Mouse (Mus musculus) cerebellum, postnatal 14 days (tissue): ENCODE measurements around the gene Ick.
"Not testable (repeated sequence)": the region's sequence is repeated elsewhere in the genome, so short reads cannot be mapped to it uniquely, and the experiment has no call there.

Experiments
- DNase-seq, 2 experiments: peaks; one replicate each; pipeline ENCODE4 v3.0.0; 2021; ENCODE audit warnings: mixed read lengths in 2 of 2

Ick gene

DNA sequence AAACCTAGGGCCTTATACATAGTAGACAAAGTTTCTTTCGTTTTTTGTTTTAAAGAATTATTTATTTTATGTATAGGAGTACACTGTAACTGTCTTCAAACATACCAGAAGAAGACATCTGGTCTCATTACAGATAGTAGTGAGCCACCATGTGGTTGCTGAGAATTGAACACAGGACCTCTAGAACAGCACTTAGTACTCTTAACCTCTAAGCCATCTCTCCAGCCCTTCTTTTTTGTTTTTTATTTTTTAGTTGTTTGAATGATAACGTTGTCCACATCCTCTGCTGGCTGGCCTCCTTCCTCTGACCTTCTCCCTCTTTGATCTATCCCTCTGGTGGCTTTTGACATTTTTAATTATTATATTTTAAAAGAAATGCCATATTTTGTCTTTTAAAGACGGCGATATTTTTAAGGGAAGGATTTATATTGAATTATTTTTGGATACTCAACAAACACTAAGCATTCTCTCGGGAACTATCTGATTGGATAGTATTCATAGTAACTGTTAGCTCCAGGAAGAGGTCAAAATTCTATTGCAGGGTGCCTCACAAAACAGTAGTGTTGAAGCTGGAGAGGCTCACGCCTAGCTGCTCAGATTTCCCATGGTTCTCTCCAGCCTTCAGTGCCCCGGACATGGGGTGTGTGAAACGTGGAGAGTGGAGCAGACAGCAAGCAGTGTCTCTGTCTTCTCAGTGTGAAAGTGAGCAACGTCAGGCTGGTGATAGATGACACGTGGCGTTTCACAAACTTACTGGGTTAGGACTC, 45.4 kb downstream of the Ick start:
- DNase-seq = no peak

- DNase-seq = no peak
Measured at GRCm38 (mm10) chr9:78157221-78157620, 48.2 kb downstream of the Ick start.

- no peak for DNase-seq
Measured at GRCm38 (mm10) chr9:78163291-78163690, 54.3 kb downstream of the Ick start.

GRCm38 (mm10) chr9:78164741-78165140, 55.7 kb downstream of the Ick start:
- no peak for DNase-seq

- DNase-seq = no peak
Measured at GRCm38 (mm10) chr9:78165454-78165853, 56.5 kb downstream of the Ick start.

GRCm38 (mm10) chr9:78166694-78167452, 57.9 kb downstream of the Ick start:
- no peak for DNase-seq

DNA sequence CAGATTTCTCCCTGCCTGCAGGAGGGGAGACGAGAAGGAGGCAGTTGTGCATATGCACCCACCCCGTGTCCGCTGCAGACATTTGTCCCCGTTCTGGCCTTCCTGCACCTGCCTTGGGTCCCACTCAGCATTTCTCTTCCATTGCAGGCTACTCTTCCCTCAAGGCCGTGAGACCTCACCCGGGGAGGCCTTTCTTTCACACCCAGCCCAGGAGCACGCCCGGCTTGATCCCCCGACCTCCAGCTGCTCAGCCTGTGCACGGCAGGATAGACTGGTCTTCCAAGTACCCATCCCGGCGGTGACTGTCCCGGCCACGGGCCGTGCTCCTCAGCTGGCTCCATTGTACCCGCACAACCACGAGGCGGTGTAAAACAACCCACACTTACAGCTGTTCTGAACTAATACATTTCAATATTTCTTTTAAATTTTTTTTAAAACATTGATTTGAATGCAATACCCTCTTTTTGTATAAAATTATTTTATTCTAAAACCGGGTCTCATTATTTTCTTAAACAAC, 58.5 kb downstream of the Ick start:
- no peak for DNase-seq

DNA sequence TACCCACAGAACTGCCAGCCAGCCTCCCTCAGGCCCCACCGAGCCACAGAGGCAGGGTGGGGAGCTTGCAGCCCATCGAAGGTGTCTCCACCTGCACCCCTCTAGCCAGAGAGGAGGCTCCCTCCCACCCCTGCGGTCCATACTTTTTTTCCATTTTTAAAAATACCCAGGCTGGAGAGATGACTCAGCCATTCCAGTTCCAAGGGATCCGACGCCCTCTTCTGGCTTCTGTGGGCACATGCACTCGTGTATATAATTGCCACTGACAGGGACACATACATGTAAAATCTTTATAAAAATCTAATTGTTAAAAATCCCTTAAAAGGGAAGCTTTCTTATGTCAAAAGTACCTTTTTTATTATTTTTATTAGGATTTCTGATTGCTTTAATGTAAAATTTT, 59.9 kb downstream of the Ick start:
- DNase-seq = no peak

GRCm38 (mm10) chr9:78174016-78174415, 65.0 kb downstream of the Ick start:
- DNase-seq = no peak

DNA sequence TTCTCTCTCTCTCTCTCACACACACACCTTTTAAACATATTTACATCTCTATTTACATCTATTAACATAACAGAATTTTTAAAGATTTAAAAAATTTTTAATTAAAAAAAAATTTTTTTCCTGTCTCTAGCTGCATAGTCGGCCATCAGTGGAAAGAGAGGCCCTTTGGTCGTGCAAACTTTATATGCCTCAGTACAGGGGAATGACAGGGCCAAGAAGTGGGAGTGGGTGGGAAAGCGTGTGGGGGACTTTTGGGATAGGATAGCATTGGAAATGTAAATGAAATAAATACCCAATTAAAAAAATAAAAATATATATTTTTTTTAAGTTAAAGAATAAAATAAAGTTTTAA, 65.9 kb downstream of the Ick start:
- DNase-seq = not testable (repeated sequence)

GRCm38 (mm10) chr9:78175277-78176200, 66.5 kb downstream of the Ick start:
- peak; percentile 98 to 99 for DNase-seq

DNA sequence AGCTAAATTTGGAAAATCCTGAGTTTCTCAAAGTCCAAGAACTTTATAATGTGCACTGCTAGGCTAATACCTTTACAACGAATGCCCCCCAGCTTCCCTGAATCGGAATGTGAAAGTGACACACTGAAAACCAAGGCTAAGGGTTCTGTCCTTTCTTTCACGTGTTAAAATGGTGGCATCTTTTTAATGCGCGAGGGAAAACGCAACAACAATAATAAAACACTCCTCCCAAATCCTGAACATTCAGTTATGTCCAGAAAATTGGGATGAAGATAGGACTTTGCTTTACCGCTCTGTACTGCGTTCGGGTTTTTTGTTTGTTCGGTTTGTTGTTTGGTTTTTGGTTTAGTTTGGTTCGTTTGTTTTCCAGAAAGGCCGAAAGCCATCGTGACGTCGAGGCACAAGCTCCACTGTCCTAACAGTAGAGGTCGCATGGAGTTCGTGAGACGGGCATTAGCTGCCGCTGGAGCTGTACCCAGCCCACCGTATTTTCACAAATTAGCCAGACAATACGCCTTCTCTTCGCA, 67.3 kb downstream of the Ick start:
- peak; percentile 76 to 78 for DNase-seq

DNA sequence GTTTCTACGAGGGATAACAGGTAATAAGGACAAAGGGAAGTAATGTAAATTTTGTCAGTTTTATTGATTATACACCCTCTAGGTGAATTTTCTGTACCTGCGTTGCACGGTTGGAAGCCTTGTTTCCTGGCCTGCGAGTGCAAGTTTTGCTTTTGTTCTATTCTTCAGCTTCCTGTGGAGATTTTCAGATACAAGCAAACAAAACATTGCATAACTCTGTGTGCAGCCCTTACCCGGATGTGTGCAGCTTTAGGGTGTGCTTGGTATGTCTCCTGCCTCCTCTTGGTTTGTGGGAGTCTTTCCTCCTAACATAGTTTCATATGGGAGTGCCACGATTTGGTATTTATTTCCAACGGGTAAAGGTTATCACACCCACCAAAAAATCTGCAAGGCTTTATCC, 67.8 kb downstream of the Ick start:
- peak in 1 of 2 experiments; percentile 24 for DNase-seq

DNA sequence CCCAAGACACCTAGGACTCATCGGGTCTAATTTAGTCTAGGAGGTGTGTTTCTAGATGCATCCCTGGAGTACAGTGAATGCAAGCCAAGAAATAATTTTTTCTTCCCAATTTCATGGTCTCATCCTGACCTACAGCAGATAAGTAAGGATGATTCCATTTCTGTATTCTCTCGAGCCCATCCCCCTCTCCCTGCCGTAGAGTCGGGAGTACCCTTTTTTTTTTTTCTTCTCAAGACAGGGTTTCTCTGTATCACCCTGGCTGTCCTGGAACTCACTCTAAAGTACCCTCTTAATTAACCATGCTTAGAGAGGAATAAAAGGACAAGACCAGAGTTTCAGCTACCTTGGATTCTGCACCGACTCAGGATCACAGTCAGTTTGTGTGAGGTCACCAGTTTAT, 69.2 kb downstream of the Ick start:
- no peak for DNase-seq

- no peak for DNase-seq
Measured at GRCm38 (mm10) chr9:78179071-78179470, 70.1 kb downstream of the Ick start.

- not testable (repeated sequence) for DNase-seq
Measured at GRCm38 (mm10) chr9:78182474-78182873, 73.5 kb downstream of the Ick start, which contains the start of gene Gsta4. TSS of gene Gsta4 (plus strand) at chr9:78182774.

DNA sequence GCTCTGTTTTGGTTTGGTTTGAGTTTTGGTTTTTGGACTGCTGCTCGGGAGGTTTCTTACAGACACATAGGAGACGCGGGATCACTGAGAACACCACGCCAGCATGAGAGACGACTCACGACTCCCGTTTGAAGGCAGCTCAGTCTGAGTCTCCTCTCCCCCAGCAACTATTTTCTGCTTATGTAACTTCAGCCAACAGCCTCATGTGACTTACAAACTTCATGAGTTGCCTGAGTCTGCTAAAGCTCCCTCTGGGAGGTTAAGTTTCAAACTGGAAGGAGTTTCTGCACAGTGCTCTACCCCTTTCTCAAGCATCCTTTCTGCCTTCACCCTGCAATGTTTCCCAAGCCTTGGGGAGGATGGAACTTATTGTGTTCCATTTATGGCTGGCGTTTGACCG, 76.7 kb downstream of the Ick start:
- no peak for DNase-seq

GRCm38 (mm10) chr9:78188910-78189309, 79.9 kb downstream of the Ick start:
- DNase-seq = no peak

- no peak for DNase-seq
Measured at GRCm38 (mm10) chr9:78190651-78191634, 82.0 kb downstream of the Ick start.

- DNase-seq = peak; percentile 32 to 38
Measured at GRCm38 (mm10) chr9:78191736-78192135, 82.7 kb downstream of the Ick start.

DNA sequence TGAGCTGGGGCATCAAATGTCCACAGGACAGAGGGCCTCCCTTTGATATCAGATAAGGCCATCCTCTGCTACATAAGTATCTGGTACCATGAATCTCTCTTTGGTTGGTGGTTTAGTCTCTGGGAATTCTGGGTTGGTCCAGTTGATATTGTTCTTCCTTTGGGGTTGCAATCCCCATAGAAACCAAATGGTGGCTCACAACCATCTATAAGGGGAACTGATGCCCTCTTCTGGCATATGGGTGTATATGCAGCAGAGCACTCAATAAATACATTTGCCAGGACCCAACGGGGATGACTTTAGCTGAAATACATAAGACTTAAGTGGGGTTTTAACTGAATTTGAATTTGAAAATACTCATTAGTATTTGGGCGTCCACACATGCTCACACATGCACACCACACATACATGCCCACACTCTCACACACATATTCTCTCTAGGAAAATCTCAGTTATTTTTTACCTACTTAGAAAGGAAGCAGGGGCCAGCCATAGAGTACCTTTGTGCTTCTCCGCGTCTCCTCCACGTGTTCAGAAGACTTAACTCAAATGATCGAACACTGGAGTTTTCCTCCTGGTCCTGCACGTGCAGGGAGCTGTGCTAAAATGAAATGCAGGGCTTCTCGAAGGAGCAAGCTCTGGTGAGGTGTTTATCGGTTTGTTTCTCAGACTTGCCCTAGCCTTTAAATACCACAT, 85.1 kb downstream of the Ick start:
- DNase-seq = peak; percentile 58 to 72
